Mouse (Mus musculus) left cerebral cortex, adult 2 months (tissue): ENCODE results near the gene Wwox. TPM values are rescaled to one million over a fixed set of nuclear protein-coding genes. Genes with fewer than 3 reads are reported as not detected.

Source experiments
- DNase-seq, 2 experiments: peaks; one replicate each; pipeline ENCODE4 v3.0.0; 2021 to 2022; ENCODE audit warnings: low spot score in 2 of 2, mixed read lengths in 1 of 2; ENCODE audit errors: extremely low spot score in 1 of 2
- H3K27ac ChIP-seq: fragments of 200-600 bp; 2 replicates; pipeline ENCODE4 v1.8.1; 2022
- H3K4me3 ChIP-seq: fragments of 200-600 bp; 2 replicates; pipeline ENCODE4 v1.8.1; 2022
- CTCF ChIP-seq: fragments of 200-600 bp; IDR thresholded peaks from 2 replicates; pipeline ENCODE4 v1.8.1; 2022; ENCODE audit warnings: antibody characterized with exemption, mild to moderate bottlenecking, moderate library complexity
- intact Hi-C: fragments of 180-260 bp; cut with DNase I; formaldehyde crosslinking; loops from one replicate; pipeline ENCODE4 v1.15.1; 2025
- total RNA-seq, 2 experiments: library from RNA; stranded (reverse); gene quantifications; 2 replicates each; pipeline ENCODE4 v1.2.3; 2021

Wwox gene
- total RNA-seq, 2 experiments from 2014 or later = 16.7 to 17.6 TPM

DNA sequence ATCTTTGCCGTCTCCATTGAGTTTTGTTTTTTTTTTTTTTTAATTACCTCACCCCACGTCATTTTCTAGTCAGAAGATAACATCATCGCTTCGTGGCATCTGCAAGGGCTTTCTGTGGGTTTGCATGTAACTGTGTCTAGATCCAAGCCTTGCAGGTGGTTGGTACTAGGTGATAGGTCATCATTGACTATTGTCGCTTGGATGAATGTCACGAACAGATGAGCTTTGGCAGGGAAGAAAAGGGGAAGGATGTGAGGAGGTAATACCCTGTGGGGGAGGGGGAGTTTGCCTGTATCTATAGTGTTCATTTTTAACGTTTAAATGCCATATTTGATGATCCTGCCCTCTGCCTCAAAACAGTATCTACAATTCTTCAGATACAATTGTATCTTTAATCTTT is 223.6 kb downstream of the Wwox start:
- intact Hi-C loops = no loop called here

DNA sequence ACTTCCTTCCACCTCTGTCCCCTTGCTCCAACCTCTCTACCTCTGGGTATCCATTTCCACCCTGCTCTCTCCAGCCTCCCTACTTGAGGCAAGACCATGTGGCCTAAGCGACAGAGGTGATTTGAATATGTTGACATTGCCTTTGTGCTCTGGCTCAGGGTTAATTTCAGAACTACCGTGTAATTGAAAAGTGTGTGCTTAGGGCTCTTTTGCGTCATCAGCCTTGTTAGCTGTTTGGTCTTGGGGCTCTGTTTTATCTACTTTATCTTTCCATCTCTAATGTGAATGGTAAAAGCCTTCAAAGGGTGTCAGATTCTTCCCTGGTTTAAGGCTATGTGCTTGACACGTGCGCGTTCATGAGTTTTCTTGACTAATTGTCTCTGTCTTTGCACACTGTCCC is 226.1 kb downstream of the Wwox start:
- intact Hi-C loops = no loop called here
- no peak overlapping the region for H3K27ac ChIP-seq
- DNase-seq = no peak
- no peak overlapping the region for H3K4me3 ChIP-seq
- no peak for TF ChIP-seq CTCF

More for the DNA sequence above, 223.6 kb downstream of the Wwox start:
- DNase-seq = no peak
- Histone ChIP-seq H3K4me3 (no peak overlapping the region), H3K27ac (no peak overlapping the region)
- no peak for TF ChIP-seq CTCF

- Histone ChIP-seq H3K27ac (no peak overlapping the region), H3K4me3 (no peak overlapping the region)
- no peak for TF ChIP-seq CTCF
- no peak for DNase-seq
- intact Hi-C loops = no loop called here
Observed at GRCm38 (mm10) chr8:114670801-114671200, 231.3 kb downstream of the Wwox start.

DNA sequence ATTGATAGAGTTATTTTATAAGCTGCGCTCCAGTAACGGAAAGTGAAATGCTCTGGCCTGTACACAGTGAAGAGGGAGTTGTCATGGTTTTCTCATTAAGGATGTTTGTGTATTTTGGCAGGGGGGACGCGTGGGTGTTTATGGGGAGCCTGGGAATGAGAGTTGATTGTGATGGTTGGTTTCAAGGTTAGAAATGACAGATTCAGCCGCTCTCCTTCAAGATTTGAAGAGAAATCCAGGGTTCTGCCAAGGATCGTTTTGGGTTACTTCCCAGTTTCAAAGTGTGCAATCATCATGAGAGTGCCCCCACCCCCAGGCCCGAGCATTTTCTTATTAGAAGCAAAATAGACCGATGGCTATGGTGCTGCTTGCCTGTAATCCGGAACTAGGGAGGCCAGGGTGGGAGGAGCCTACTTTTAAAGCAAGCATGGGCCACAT is 231.8 kb downstream of the Wwox start:
- intact Hi-C loops = no loop called here
- no peak for DNase-seq
- no peak overlapping the region for H3K27ac ChIP-seq
- no peak overlapping the region for H3K4me3 ChIP-seq
- no peak for TF ChIP-seq CTCF

DNA sequence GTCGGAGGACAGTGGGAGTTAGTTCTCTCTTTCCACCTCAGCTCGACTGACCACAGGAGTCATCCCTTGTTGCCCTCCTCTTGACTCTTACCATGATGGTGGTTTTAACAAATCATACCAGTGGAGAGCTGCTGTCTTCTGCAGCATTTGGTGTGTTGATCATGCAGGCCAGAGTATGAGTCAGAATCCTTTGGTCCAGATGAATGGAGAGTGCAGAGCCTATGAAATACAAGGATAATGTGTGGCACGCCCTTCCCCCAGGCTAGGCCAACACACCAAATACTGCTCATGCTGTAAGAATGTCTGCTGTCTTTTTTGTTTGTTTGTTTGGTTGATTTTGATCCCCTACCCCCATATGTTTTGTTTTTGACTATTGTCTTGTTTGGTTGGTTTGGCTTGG is 234.0 kb downstream of the Wwox start:
- no peak for TF ChIP-seq CTCF
- no peak for DNase-seq
- no peak overlapping the region for H3K27ac ChIP-seq
- intact Hi-C loops = no loop called here
- no peak overlapping the region for H3K4me3 ChIP-seq

DNA sequence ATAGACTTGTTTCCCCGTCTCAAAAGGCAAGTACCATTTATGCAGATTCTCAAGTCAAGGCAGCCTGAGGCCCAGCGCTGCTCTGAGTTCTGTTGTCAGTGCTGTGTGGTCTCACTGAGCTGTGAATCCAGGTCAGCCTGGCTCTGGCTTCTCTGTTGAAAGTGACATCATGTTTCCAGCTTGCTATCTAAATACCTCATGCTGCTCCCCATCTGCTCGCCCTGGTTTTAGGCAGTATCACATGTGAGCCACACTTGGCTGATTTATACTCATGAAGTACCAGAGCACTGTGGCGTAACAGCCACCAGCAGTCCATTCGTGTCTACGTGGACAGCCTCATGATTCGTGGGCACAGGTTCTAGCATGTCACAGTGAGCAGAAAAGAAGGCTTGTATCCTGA is 235.7 kb downstream of the Wwox start:
- no peak overlapping the region for H3K4me3 ChIP-seq
- H3K27ac ChIP-seq = no peak overlapping the region
- DNase-seq = no peak
- intact Hi-C loops = no loop called here
- no peak for TF ChIP-seq CTCF

- no peak for TF ChIP-seq CTCF
- intact Hi-C loops = no loop called here
- DNase-seq = no peak
- Histone ChIP-seq H3K27ac (no peak overlapping the region), H3K4me3 (no peak overlapping the region)
Observed at GRCm38 (mm10) chr8:114676918-114677317, 237.5 kb downstream of the Wwox start.

GRCm38 (mm10) chr8:114677551-114678127 is 238.2 kb downstream of the Wwox start:
- Histone ChIP-seq H3K27ac (no peak overlapping the region), H3K4me3 (no peak overlapping the region)
- TF ChIP-seq CTCF = no peak
- intact Hi-C loops = no loop called here
- DNase-seq = no peak

DNA sequence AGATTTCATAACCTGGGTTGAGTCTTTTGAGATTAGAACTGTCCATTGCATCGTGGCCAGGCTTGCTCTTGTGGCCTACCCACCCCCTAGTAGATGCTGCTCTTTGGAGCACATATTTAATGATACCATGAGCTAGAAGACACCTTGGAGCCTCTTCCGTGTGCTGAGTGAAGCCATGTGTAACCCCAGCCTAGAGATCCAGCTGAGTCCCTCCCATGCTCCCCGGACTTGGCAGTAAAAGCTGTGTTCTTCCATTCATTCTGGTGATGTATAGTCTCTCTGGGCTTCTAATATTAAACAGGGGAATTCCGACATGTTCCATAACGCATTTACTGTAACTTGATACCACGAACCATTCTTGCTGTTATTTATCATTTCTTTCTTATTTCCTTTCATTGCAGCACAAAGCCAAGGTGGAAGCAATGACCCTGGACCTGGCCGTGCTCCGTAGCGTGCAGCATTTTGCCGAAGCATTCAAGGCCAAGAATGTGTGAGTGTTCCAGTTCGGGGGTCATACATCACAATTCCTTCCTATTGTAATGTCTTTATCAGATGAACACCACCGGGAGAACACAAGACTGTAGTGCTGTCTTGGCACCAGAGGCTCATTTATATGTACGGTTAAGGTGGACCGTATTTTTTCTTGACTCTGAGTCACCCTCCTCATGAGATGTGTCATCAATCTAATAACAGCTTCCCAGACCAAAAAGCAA is 240.1 kb downstream of the Wwox start:
- no peak overlapping the region for H3K4me3 ChIP-seq
- no peak for DNase-seq
- no peak for TF ChIP-seq CTCF
- no peak overlapping the region for H3K27ac ChIP-seq
- intact Hi-C loops = no loop called here

DNA sequence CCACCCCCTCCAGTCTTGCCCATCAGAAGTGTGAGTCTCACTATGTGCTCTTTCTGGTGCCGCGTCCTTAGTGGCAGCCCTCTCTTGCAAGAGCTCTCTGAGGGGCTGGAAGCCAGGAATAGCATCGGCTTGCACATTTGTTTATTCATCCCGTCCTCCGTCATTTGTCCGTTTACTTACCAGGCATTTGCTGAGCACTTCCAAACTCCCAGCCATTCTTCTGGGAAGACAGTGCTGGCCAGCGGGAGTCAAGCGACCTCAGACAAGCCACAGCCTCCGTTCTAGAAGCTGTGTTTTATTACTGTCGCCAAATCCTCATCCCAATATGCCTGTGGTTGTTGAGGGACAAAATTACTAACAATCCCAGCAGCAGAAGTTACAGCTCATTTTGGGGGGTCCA is 241.7 kb downstream of the Wwox start:
- DNase-seq = no peak
- no peak for TF ChIP-seq CTCF
- Histone ChIP-seq H3K27ac (no peak overlapping the region), H3K4me3 (no peak overlapping the region)
- intact Hi-C loops = no loop called here

GRCm38 (mm10) chr8:114682166-114682565 is 242.7 kb downstream of the Wwox start:
- DNase-seq = no peak
- no peak overlapping the region for H3K4me3 ChIP-seq
- intact Hi-C loops = no loop called here
- TF ChIP-seq CTCF = no peak
- H3K27ac ChIP-seq = no peak overlapping the region

DNA sequence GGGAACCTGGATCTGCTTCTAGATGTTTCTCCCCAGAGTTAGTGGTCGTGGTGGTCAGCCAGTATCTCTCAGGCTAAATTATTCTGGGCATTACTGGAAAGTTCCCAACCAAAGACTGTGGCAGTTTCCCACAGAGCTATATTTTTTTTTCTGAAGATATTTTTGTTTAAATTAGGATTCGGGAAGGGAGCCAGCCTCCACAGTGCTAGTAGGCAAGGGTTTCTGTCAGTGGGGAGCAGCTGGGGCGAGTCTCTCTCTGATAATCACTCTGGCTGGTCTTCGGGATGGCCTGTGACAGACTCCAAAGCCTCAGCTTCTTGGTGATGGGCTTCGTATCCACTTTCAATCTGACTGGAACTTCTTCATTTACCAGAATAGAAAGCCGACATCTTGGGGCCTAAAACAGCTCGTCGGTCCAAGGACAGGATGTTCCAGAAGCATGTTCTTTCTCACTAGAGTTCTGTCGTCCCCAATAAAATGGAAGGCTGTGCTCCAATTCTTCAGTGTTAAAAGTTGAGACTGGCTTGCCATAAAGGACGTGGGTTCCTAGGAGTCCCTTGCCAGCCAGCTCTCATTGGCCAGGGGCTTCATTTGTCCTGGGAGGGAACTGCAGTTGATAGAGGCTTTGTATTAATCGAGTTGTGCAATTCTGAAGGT is 244.7 kb downstream of the Wwox start:
- no peak overlapping the region for H3K4me3 ChIP-seq
- DNase-seq = no peak
- no peak for TF ChIP-seq CTCF
- peak overlapping the region; percentile 40; the same call in 1 of the 2 replicates for H3K27ac ChIP-seq
- intact Hi-C loops = no loop called here
